Mouse (Mus musculus) cerebellum, postnatal 10 days (tissue): ENCODE measurements around the gene Gabra2.

Experiments used
- DNase-seq, 2 experiments: peaks; one replicate each; pipeline ENCODE4 v3.0.0; 2021; ENCODE audit warnings: mixed read lengths in 2 of 2

Gabra2 gene

GRCm38 (mm10) chr5:71095725-71096607 lies at the start of gene Gabra2:
TSS of gene Gabra2 (minus strand) at chr5:71095849.
- peak; percentile 84 to 90 for DNase-seq

- DNase-seq: no peak
Observed at GRCm38 (mm10) chr5:71136691-71137090, 41.0 kb upstream of the Gabra2 start.

GRCm38 (mm10) chr5:71135840-71136239 lies 40.2 kb upstream of the Gabra2 start:
- DNase-seq: no peak

GRCm38 (mm10) chr5:71127721-71128120 lies 32.1 kb upstream of the Gabra2 start:
- DNase-seq: no peak

GRCm38 (mm10) chr5:71115216-71115615 lies 19.6 kb upstream of the Gabra2 start:
- DNase-seq: peak; percentile 22 to 54

- peak; percentile 74 to 81 for DNase-seq
Observed at GRCm38 (mm10) chr5:71095180-71095579, 469 bp downstream of the Gabra2 start.

- DNase-seq: no peak
Observed at GRCm38 (mm10) chr5:71094776-71095175, 873 bp downstream of the Gabra2 start.

GRCm38 (mm10) chr5:71093807-71094206 lies 1.8 kb downstream of the Gabra2 start:
- DNase-seq: peak; percentile 16 to 26

- peak; percentile 92 to 94 for DNase-seq
Observed at GRCm38 (mm10) chr5:71092475-71092874, 3.2 kb downstream of the Gabra2 start.

GRCm38 (mm10) chr5:71091926-71092325 lies 3.7 kb downstream of the Gabra2 start:
- DNase-seq: peak in 1 of 2 experiments; percentile 16

GRCm38 (mm10) chr5:71078861-71079260 lies 16.8 kb downstream of the Gabra2 start:
- DNase-seq: no peak

GRCm38 (mm10) chr5:71061696-71062095 lies 34.0 kb downstream of the Gabra2 start:
- no peak for DNase-seq

- DNase-seq: peak; percentile 1 to 10
Observed at GRCm38 (mm10) chr5:71058047-71058446, 37.6 kb downstream of the Gabra2 start.

GRCm38 (mm10) chr5:71037352-71037751 lies 58.3 kb downstream of the Gabra2 start:
- DNase-seq: no peak

- no peak for DNase-seq
Observed at GRCm38 (mm10) chr5:71025956-71026355, 69.7 kb downstream of the Gabra2 start.

GRCm38 (mm10) chr5:71011751-71012150 lies 83.9 kb downstream of the Gabra2 start:
- DNase-seq: no peak

- DNase-seq: no peak
Observed at GRCm38 (mm10) chr5:71011271-71011670, 84.4 kb downstream of the Gabra2 start.

GRCm38 (mm10) chr5:71010797-71011196 lies 84.9 kb downstream of the Gabra2 start:
- DNase-seq: no peak

- DNase-seq: peak; percentile 90 to 95
Observed at GRCm38 (mm10) chr5:70995617-70996325, 99.9 kb downstream of the Gabra2 start.

- no peak for DNase-seq
Observed at GRCm38 (mm10) chr5:70993281-70993680, 102.4 kb downstream of the Gabra2 start.

- peak; percentile 56 to 64 for DNase-seq
Observed at GRCm38 (mm10) chr5:70990891-70991290, 104.8 kb downstream of the Gabra2 start.
